ENCODE assay signal across 10 mouse cellular contexts in genomic region chr13:81526687-81527086, GRCm38 (mm10).
A peak's percentile ranks its signal among the peaks of the same experiment; 100 is the strongest.
DNase-seq lines count a peak whose midpoint lies in the region; ATAC-seq lines count a peak whose summit lies in the region.
"Had no signal": no experiment of that assay in that cellular context is flagged by ENCODE, and none has a peak within 500 bp of the region (broad histone marks: within the 10 kb centered on the region; RNA-seq: fewer than 3 reads in every experiment).

No protein-coding gene starts in this region.

- 0 out of 2 replicates have a peak, but pooled peaks cover 2% of the 10 kb centered on the region for H3K36me3 ChIP-seq in midbrain, embryonic 11.5 days (ENCODE audit: control insufficient read depth, insufficient read depth, low read length)
- peaks cover 84% of the 10 kb centered on the region for H3K36me3 ChIP-seq in midbrain, embryonic 10.5 days
- H3K36me3 ChIP-seq in forebrain, embryonic 15.5 days, result no peaks in the 10 kb centered on the region
- H3K36me3 ChIP-seq in neural tube, embryonic 14.5 days (ENCODE audit: control insufficient read depth, insufficient read depth, low read length), result no peaks in the 10 kb centered on the region
- H3K36me3 ChIP-seq: heart, embryonic 13.5 days had no signal

- 59% methylated on average over 4 of the region's 4 CpGs for WGBS in midbrain, embryonic 11.5 days
- WGBS in midbrain, embryonic 10.5 days, result 65% methylated on average over 4 of the region's 4 CpGs
- WGBS in forebrain, embryonic 15.5 days, result 63% methylated on average over 4 of the region's 4 CpGs
- 57% methylated on average over 4 of the region's 4 CpGs for WGBS in neural tube, embryonic 14.5 days

- no peak overlapping the region for H3K4me3 ChIP-seq in midbrain, embryonic 11.5 days (ENCODE audit: low read depth, low read length)
- H3K4me3 ChIP-seq in midbrain, embryonic 10.5 days, result no peak overlapping the region
- no peak overlapping the region for H3K4me3 ChIP-seq in forebrain, embryonic 15.5 days
- no peak overlapping the region for H3K4me3 ChIP-seq in neural tube, embryonic 14.5 days (ENCODE audit: low read depth, low read length)
- H3K4me3 ChIP-seq: heart, embryonic 13.5 days had no signal

- peak; percentile 88 for ATAC-seq in frontal cortex, adult (ENCODE audit: low TSS enrichment)
- ATAC-seq in midbrain, embryonic 11.5 days (ENCODE audit: low FRiP score), result peak; percentile 61; the same call in 1 of the 2 replicates
- ATAC-seq in forebrain, embryonic 15.5 days (replicated peaks), result 0 out of 2 replicates have a peak, but pooled peaks have one; percentile 43
- peak; percentile 66; the same call in 1 of the 2 replicates for ATAC-seq in neural tube, embryonic 14.5 days (ENCODE audit: low read depth)

- H3K4me1 ChIP-seq in midbrain, embryonic 11.5 days (ENCODE audit: control insufficient read depth, insufficient read depth, low read length), result no peaks in the 10 kb centered on the region
- no peaks in the 10 kb centered on the region for H3K4me1 ChIP-seq in midbrain, embryonic 10.5 days
- no peaks in the 10 kb centered on the region for H3K4me1 ChIP-seq in forebrain, embryonic 15.5 days
- H3K4me1 ChIP-seq in neural tube, embryonic 14.5 days (ENCODE audit: control insufficient read depth, insufficient read depth, low read length), result no peaks in the 10 kb centered on the region
- H3K4me1 ChIP-seq: heart, embryonic 13.5 days had no signal

- H3K4me2 ChIP-seq in midbrain, embryonic 11.5 days, result no peak overlapping the region
- H3K4me2 ChIP-seq in forebrain, embryonic 15.5 days (replicated peaks), result no peak overlapping the region
- no peak overlapping the region for H3K4me2 ChIP-seq in neural tube, embryonic 14.5 days (ENCODE audit: low read depth, low read length)
- H3K4me2 ChIP-seq: heart, embryonic 13.5 days had no signal

- H3K27ac ChIP-seq in midbrain, embryonic 11.5 days (ENCODE audit: low read depth, low read length), result no peak overlapping the region
- no peak overlapping the region for H3K27ac ChIP-seq in midbrain, embryonic 10.5 days (replicated peaks)
- H3K27ac ChIP-seq in forebrain, embryonic 15.5 days (replicated peaks), result no peak overlapping the region
- H3K27ac ChIP-seq in neural tube, embryonic 14.5 days (ENCODE audit: low read depth, low read length), result no peak overlapping the region
- H3K27ac ChIP-seq: heart, embryonic 13.5 days; macrophage had no signal

- H3K9me3 ChIP-seq in midbrain, embryonic 11.5 days (ENCODE audit: control insufficient read depth, low read length), result no peaks in the 10 kb centered on the region
- no peaks in the 10 kb centered on the region for H3K9me3 ChIP-seq in midbrain, embryonic 10.5 days (replicated peaks)
- H3K9me3 ChIP-seq in forebrain, embryonic 15.5 days, result no peaks in the 10 kb centered on the region
- no peaks in the 10 kb centered on the region for H3K9me3 ChIP-seq in neural tube, embryonic 14.5 days (ENCODE audit: control insufficient read depth, low read length)
- H3K9me3 ChIP-seq: heart, embryonic 13.5 days had no signal

- no peak for DNase-seq in frontal cortex, postnatal 36 days (ENCODE audit: low spot score in 2 of 2)
- no peak for DNase-seq in midbrain, embryonic 11.5 days (ENCODE audit: low spot score, missing footprints)
- DNase-seq in midbrain, embryonic 10.5 days (ENCODE audit: low spot score), result no peak
- DNase-seq in lung, postnatal 4 days, result no peak
- no peak for DNase-seq in left cerebral cortex, adult 11 months (ENCODE audit: low spot score)

- no peaks in the 10 kb centered on the region for H3K27me3 ChIP-seq in midbrain, embryonic 11.5 days (ENCODE audit: control insufficient read depth, insufficient read depth, low read length)
- H3K27me3 ChIP-seq in midbrain, embryonic 10.5 days (ENCODE audit: low read depth, poor library complexity, severe bottlenecking), result no peaks in the 10 kb centered on the region
- H3K27me3 ChIP-seq in forebrain, embryonic 15.5 days, result no peaks in the 10 kb centered on the region
- H3K27me3 ChIP-seq in neural tube, embryonic 14.5 days (ENCODE audit: control insufficient read depth, insufficient read depth, low read length), result no peaks in the 10 kb centered on the region
- H3K27me3 ChIP-seq: heart, embryonic 13.5 days had no signal

- H3K9ac ChIP-seq in midbrain, embryonic 11.5 days (ENCODE audit: low read length), result no peak overlapping the region
- H3K9ac ChIP-seq in forebrain, embryonic 15.5 days (replicated peaks), result no peak overlapping the region
- no peak overlapping the region for H3K9ac ChIP-seq in neural tube, embryonic 14.5 days (replicated peaks; ENCODE audit: low read depth, low read length)
- H3K9ac ChIP-seq: heart, embryonic 13.5 days had no signal
